10 mouse cellular contexts compared by ENCODE assay signal in genomic region chr16:93746397-93746796, GRCm38 (mm10).
"Had no signal": no experiment of that assay in that cellular context is flagged by ENCODE, and none has a peak within 500 bp of the region (broad histone marks: within the 10 kb centered on the region; RNA-seq: fewer than 3 reads in every experiment).

No protein-coding gene starts in this region.

- H3K4me3 ChIP-seq: left cerebral cortex, adult 2 months; limb, embryonic 15.5 days; liver, embryonic 15.5 days; midbrain, embryonic 10.5 days; myocyte; neural tube, embryonic 15.5 days had no signal

- H3K4me2 ChIP-seq: limb, embryonic 15.5 days; liver, embryonic 15.5 days; lung, embryonic 14.5 days; neural tube, embryonic 15.5 days had no signal

- DNase-seq: kidney, postnatal 10 days; lung, embryonic 14.5 days; right cerebral cortex, adult 18-20 months; right cerebral cortex, postnatal 25 days had no signal

- H3K4me1 ChIP-seq: limb, embryonic 15.5 days; midbrain, embryonic 10.5 days; neural tube, embryonic 15.5 days had no signal

- H3K36me3 ChIP-seq: midbrain, embryonic 10.5 days had no signal

- H3K9ac ChIP-seq: limb, embryonic 15.5 days; liver, embryonic 15.5 days; lung, embryonic 14.5 days; neural tube, embryonic 15.5 days had no signal

- H3K27ac ChIP-seq: left cerebral cortex, adult 2 months; limb, embryonic 15.5 days; midbrain, embryonic 10.5 days; neural tube, embryonic 15.5 days had no signal

- H3K9me3 ChIP-seq: limb, embryonic 15.5 days; liver, embryonic 15.5 days; midbrain, embryonic 10.5 days; neural tube, embryonic 15.5 days had no signal

- H3K27me3 ChIP-seq: limb, embryonic 15.5 days; liver, embryonic 15.5 days; neural tube, embryonic 15.5 days had no signal
